Mouse (Mus musculus) WW6 (cell line): ENCODE measurements at regions not wholly inside any gene's neighbourhood (a gene's known extent, or its start where the extent isn't known, plus 50 kb on each side); places are given as distances from the start of the nearest gene placed in this dataset.

ENCODE experiments used
- DNase-seq: peaks from one replicate; pipeline ENCODE4 v3.0.0-alpha.2; 2013; ENCODE audit warnings: low read depth, low spot score

DNA sequence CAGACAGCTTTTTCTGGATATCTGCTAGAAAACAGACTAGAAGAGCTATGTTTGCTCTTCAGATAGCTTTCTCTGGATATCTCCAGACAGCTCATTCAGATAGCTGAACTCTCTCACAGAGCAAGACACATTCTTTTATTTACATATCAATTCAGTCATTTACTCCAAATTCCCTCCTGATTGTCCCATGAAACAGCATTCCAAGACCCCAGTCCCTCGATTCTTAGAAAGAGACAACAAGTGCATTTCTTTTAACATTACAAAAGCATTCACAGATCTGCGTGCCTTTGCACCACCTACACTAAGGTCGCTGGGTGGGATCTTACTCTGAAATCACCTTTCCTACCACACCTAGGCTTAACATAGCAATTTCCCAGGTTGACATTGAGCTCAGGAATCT is 1039.5 kb upstream of the Ddx18 start:
- DNase-seq = peak; percentile 47

DNA sequence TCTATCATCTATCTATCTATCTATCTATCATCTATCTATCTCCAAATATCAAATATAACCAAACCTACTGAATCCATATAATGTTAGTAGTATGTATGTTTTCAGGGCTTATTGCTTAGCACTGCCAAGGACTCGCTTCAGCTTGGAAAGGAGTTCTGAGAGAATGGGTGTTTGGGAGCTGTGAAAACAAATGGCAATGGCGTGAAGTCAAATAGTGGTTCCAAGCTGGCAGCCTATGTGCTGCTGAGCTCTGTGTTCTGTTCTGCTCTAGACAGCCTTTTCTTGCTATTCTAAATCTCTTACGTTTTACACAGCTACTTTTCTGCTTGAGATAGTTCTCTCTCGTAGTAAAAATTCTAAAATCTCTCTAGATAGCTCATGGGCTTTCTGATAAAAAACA is 1008.2 kb upstream of the Ddx18 start:
- DNase-seq = no peak

DNA sequence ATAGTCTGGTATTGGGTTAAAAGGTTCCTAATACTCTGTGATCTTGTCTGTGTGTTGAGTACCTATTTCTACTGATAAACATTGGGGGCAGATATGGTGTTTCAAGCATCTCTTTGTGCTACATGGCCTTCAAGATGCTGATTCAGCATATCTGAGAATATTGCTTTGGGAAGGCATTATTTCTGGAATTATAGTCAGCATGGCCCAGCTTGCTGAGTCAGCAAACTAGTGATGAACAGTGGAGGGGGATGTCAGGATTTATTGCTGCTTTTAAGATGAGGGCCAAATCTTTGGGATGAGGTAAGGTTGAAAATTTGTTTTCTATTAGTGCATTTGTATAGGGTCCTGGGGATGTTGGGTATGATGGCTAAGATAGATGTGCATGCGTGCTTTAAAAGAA is 983.8 kb upstream of the Ddx18 start:
- no peak for DNase-seq

DNA sequence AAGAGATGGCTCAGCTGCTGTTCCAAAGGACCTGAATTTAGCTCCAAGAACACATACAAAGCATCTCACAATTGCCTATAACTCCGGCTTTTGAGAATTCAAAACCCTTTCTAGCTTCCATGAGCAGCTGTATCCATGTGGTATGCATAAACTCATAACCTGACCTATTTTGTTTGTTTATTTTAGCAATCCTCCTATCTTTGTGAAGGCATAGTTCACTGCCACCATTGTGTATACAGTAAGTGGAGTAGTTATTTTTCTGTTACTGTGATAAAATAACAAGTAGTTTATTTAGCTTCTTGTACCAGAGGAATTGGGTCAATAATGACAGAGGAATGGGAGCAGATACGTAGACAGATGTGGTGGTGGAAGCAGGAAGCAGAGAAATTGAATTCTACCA is 941.8 kb upstream of the Ddx18 start:
- no peak for DNase-seq

DNA sequence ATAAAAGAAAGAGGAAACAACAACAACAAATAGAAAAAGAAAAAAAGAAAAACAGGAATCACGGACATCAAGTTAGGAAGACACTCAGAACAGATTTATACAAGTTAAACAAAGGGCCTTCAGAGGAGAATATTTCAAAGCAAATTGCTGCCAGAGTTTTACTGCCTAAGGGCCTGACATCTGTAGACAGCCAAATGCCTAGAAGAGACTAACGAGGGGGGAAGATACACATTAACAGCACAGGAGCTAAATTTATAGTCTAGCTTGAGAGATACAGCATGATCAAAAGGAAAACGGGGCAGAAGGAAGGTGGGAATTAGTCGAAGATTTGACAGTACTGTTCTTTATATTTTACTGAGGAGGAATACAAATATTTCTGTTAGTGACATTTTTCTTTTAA is 933.9 kb upstream of the Ddx18 start:
- no peak for DNase-seq

DNA sequence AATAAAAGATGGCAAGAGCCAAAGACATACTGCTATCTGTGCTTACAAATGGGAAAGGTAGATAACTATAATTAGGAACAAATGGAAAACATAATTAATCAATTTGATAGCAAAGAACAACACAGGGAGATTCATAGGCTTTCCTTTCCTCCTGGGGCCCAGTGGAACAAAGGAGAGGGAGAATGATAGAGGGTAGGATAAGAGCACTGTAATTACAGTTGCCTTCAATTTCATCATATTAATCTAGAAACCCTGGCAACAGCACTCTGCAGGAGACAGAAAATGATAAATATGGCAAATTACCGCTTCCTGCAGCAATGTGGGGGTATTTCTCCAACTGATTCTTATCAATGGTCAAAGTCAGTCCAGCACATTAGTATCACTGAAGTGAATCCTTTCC is 910.2 kb upstream of the Ddx18 start:
- no peak for DNase-seq

DNA sequence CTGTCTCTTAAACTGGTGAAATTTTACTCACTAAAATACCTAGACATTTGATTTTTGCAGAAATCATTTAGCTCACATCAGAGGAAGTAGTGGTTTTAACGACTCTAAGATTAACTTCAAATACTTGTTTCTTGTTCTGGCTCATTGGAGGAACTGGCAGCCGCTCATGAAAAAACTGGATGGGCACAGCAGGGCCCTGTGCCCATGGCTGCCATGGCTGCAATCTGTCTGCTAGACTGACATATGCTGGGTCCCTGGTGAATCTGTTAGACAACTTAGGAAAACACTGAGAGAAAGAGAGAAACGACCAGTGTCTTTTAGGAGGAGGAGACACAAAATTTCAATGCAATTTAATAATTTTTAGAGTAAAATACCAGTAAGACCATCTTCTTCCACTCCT is 896.1 kb upstream of the Ddx18 start:
- DNase-seq = no peak

DNA sequence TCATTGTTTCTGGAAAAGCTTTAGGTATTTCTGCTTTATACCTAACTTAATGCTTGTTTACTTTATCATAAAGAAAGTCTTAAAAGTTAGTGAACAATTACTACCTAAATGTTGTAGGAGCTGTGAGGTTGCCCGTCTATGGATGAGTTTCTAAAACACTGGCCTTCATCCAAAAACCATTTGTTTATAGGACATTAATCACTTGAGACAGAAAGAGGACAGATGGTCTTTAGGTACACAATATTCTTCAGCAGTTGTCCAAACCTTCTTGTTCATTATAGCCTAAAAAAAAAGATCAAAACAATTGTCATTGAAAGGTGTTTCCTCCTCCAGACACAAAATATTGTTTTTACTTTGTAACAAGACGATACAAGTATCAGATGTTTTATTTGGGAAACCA is 891.3 kb upstream of the Ddx18 start:
- no peak for DNase-seq

DNA sequence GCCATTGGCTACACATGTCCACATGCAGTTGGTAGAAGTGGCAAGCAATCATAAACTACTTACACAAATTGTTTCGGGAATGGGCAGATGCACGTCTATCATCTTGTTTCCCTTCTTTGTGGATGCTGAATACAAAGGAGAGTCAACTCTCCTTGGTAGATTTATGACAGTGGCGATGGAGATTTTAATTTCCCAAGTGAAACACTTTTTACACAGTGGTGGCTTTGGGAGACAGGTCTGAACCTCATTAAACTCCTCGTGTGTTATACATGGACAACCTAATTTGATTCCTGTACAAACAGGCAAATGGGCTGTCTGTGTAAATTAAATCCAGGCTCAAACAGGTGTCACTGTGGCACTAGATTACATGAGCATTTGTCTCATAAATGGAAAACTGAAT is 887.1 kb upstream of the Ddx18 start:
- no peak for DNase-seq

DNA sequence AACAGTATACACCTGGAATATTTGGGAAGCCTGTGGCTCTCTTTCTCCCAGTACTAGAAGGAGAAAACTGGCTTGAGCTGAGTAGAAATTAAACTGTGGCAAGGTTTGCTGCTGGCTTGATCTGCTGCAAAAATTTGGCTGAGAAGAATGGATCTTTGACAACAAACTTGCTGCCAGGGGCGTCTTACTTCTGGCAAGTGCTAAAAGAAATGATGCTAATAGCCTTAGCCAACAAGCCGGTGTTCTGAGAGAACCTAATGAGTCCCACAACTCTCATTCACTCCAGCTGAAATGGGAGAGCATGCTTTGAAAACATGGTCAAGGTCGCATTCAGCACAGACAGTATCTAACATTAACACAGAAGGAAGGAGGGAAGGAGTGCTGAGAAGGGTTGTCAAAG is 885.8 kb upstream of the Ddx18 start:
- no peak for DNase-seq

DNA sequence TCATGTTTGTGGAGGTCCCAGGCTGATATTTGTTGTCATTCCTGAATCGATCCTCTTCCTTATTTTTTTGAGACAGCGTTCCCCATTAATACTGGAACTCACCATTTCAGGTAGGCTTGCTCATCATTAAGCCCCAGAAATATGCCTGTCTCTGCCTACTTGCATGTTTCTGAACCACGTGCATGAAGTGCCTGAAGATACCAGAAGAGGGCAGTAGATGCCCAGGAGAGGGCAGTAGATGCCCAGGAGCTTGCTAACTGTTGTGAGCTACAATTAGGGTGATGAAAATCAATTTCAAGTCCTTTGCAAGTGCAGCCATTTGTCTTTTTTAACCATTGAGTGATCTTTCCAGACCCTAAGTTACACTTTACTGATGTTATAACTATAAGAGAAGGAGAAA is 871.6 kb upstream of the Ddx18 start:
- peak; percentile 31 for DNase-seq

DNA sequence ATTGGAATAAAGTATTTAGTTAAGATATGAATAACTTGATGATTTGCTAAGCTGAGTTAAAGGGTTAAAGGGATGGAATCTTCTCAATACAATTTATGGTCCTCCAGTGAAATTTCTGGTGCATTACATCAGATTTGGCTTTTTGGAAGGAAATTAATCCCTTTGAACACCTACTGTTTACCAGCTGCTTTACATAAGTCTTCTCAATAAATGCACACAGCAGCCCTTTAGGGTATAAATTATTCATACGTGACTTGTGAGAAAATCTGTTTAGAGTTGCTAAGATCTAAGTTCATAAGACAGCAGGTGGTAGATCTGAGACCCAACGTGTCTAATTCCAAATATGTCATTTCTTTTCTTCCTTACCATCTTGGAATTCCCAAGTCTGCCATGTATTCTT is 855.7 kb upstream of the Ddx18 start:
- DNase-seq = no peak

DNA sequence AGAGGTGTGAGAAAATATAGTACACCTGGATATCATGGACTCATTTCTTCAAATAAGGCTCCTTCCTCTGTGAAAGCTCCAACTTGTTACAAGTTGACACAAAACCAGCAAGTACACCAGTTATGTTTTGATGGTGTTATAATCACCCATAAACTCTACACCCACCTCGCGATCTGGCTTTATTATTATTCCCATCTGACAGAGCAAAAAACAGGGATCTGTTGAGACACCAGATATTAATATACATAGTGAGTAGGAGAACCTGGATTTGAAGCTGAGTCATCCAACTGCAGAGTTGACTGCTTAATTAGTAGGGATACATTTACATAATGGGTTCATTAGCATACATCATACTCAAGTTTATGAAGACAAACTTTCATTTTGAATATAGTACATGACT is 828.6 kb upstream of the Ddx18 start:
- no peak for DNase-seq

DNA sequence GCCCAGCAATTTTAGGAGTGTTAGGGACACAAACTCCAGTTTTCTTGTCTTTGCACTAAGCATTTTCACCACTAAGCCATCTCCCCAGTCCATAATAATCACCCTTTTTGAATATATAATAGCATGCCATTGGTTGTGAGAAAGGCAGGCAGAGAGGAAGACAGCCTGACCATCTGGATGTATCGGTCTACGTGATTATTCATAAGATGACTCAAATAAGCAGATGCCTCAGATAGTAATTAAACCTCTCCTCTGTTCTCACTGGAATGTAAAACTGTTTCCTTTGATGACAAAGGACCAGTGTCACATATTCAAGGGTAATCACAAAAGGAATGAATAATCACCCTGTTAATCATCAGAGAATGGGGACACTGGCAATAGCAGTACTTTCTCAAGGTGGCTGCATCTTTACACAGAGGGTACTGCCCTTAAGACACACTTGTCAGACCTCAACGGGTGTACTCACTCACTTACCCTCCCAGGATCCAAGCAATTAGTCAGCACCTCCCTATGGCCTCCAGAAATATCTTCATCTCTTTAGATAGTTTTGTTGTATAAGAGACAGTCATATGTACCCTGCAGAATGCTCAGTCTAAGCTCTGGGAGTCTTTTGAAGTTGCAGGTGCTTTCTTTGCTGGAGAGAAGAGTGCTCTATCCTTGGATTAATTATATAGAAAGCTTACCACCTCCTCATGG is 826.0 kb upstream of the Ddx18 start:
- DNase-seq = no peak

DNA sequence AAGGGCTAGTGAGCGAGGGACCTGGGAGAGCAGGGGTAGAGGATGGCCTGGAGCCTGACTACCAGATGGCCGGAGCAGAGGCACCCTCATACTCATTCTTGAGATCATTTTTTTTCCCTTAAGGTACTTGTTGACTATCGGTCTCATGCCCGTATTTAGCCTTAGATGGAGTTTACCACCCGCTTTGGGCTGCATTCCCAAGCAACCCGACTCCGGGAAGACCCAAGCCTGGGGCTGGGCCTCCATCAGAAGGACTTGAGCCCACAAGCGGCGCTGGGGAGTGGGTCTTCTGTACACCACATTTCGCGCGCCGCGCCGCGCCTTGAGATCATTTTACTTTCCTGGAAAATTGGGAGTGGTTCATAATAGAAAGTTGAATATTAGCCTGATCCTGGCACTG is 789.2 kb upstream of the Ddx18 start:
- peak; percentile 100 for DNase-seq

DNA sequence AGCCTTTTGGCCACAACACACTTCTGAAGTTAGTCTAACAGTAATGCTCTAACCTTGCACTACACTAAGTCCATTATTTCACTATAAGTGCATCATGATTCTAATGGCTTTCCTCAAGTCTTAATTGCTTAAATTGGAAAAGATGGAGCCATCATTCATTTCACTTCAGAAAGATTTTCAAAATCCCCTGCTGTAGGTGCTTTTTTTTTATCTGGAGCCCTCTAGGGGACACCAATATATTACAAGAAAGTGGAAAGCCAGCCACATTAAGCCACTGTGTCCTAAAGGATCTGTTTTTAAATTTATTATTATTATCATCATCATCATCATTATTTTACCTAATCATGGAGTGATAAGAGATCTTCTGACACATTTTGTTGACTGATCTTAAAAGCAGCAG is 783.7 kb upstream of the Ddx18 start:
- no peak for DNase-seq

DNA sequence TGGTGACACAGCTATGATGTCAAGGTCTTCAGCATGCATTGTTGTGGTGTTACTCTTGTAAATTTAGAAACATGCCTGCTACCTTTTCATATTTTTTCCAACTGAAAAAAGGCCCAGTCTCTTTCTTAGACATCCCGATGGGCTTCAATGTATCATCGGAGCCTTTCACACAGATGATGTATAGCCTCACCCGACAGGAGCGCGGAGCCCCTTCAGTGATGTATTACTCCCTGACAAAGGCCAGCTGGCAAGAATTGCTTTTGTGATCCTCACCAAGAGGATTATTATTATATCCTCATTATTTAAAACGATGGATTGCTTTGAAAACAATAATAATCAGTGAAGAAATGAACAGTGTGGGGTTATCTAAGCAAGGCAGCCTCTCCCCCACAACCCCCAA is 765.5 kb upstream of the Ddx18 start:
- DNase-seq = no peak

DNA sequence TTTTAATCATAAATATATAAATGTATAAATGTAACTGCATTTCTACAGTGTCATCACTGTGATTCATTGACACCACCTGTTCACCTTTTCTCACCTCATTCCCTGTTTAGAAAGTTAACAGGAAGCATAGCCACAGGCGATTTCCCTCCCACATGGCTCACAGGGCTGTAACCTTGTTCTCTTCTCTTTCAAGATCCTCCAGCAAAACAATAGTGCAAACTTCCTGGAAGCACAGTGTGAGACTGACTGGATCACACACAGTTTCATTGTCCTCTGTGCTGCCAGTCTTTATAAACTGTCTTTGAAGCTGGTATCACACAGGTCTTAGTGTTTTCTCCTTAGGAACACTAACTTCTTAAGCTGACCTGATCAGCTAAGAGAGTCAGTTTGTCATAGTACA is 760.5 kb upstream of the Ddx18 start:
- DNase-seq = peak; percentile 29
